Mouse (Mus musculus): ENCODE data around the gene Dbr1. TPM values are rescaled to one million over a fixed set of nuclear protein-coding genes. Genes with fewer than 3 reads are reported as not detected.

Gene Dbr1
- total RNA-seq, 2 experiments from 2014 or later = 13.1 to 15.6 TPM

DNA sequence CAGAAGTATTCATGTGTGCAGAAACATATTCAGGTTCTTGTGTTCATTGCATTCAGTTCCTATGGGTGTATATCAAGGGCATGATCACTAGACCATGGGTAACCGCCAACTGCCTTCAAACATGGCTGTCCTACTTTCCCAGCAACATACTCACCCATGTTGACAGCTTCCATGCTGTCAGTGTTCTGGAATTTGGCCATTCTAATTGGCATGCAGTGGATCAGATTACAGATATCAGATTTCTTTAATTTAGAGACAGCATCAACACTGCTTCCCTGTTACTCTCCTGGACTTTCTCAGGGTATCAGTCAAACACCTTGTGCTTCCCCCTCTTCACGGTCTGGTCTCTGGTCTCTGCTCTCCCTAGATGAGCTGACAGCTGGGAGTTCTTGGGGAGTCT lies 28.0 kb downstream of the Dbr1 start:
- intact Hi-C loops (cut with DNase I) = no loop called here

DNA sequence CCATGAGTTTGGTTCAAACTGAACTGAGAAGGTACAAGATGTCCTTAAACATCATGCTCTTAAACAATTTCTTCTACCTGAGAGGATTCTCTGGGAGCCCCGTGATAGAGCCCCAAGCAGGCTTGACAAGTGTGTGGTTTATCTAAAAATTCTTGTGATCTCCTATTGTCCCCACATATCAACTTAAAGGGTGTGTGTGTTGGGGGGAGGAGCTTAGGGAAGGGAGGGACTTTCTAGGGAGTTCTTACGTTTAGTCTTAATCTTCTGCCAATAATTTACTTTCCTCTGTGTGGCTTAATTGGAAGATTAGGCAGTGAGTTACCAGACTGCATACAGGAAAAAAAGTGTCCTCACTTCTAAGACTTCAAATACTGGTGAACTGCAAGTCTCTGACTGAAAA lies 36.6 kb downstream of the Dbr1 start, which contains the start of gene A4gnt:
Gene A4gnt, plus strand, starts transcription at position 301 of the 400 bp plus-strand sequence.
- intact Hi-C loops (cut with DNase I) = no loop called here
- DNase-seq (ENCODE audit: low spot score in 2 of 2) = no peak

More for the DNA sequence above, 28.0 kb downstream of the Dbr1 start:
- no peak for DNase-seq (ENCODE audit: low spot score in 2 of 2)

DNA sequence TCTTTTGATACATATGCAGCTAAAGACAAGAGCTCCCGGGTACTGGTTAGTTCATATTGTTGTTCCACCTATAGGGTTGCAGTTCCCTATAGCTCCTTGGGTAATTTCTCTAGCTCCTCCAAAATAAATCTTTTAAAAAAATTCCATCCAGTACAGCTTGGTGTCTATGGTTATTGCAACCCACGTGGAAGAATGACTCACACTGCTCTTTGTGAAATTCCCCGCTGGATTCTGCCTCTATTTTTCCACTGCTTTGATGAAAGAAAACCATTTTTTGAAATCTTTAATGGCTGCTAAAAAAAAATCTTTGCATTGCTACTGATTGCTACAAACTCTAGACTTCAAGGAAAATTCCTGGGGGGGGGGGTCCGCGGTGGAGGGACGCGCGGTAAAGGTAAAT lies 44.1 kb downstream of the Dbr1 start:
- peak in 1 of 2 experiments; percentile 78 for DNase-seq (ENCODE audit: low spot score in 2 of 2)
- intact Hi-C loops (cut with DNase I) = no loop called here

DNA sequence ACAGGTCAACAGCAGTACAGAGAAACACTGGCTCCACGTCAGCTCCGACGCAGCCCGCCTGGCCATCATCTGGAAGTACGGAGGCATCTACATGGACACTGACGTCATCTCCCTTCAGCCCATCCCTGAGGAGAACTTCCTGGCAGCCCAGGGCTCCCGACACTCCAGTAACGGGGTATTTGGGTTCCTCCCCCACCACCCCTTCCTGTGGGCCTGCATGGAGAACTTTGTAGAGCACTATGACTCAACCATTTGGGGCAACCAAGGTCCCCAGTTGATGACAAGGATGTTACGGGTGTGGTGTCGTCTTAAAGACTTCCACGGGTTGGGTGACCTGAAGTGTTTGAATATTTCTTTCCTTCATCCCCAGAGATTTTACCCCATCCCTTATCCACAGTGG lies 44.6 kb downstream of the Dbr1 start:
- intact Hi-C loops (cut with DNase I) = no loop called here
- no peak for DNase-seq (ENCODE audit: low spot score in 2 of 2)

GRCm38 (mm10) chr9:99622034-99622433 lies 46.4 kb downstream of the Dbr1 start:
- no peak for DNase-seq (ENCODE audit: low spot score in 2 of 2)

DNA sequence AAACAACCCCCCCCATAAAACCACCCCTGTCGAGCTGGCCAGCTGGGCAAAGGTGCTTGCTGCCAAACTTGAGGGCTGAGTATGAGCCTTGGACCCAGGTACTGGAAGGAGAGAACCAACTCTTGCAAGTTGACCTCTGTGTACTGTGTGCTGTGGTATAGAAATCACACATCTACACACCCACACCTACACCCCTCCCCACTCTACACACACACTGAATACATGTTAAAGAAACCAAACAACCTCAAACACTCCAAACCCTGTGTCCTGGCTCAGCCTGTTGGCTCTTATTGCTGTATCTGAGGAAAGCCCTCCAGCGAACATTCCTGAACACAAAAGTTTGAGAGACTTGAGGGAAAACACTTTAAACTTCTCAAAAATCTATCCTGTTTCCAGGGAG lies 47.4 kb downstream of the Dbr1 start:
- DNase-seq (ENCODE audit: low spot score in 2 of 2) = no peak
- intact Hi-C loops (cut with DNase I) = no loop called here

More at GRCm38 (mm10) chr9:99622034-99622433, 46.4 kb downstream of the Dbr1 start:
- intact Hi-C loops (cut with DNase I) = no loop called here

- DNase-seq (ENCODE audit: low spot score in 2 of 2) = no peak
- intact Hi-C loops (cut with DNase I) = no loop called here
Observed at GRCm38 (mm10) chr9:99624117-99624516, 48.5 kb downstream of the Dbr1 start.

DNA sequence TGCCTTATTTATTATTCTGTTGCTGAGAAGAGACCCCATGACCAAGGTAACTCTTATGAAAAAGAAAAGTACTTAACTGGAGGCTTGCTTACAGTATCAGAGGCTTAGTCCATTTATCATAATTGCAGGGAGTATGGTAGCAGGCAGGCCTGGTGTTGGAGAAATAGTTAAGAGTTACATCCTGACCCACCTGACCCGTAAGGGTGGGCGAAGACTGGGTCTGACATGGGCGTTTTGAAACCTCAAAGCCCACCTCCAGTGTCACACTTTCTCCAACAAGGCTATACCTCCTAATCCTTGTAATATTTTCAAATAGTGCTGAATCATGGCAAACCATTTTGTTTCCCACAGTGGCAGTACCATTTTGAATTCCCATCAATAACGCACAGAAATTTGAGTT lies 53.0 kb downstream of the Dbr1 start:
- no peak for DNase-seq (ENCODE audit: low spot score in 2 of 2)
- intact Hi-C loops (cut with DNase I) = no loop called here

DNA sequence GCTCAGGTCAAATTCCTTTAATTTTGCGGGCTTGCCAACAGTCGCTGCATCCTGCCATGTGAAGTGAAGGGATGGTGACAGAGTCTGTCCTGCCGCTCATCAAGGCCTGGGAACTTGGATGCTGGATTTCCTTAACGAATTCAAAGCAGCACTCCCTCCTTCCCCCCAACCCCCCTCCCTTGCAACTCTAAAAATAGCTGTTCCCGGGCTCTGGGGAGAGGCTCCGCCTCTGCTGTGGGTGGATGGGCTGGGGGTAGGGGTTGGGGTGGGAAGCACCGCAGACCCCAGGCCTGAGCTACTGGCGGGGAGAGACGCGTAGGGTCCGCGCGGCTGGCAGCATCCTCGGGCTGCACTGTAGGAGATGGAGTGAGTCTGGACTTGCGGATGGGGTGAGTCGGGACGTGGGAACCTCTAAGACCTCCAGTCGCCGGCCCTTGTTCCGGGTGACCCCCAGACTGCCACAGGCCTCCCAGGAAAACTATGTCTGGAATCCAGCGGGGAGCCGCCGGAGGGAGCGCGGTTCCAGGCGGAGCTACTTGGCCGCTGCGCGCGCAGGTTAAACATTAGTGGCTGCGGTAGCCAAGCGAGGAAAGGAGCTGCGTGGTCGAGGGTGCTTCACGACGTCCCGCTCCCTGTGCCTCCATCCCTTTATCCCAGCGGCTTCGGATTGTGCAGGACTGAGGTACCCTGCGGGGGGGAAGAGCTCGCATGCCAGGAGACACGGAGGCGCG lies 53.8 kb downstream of the Dbr1 start, which contains the start of gene Dzip1l:
Gene Dzip1l, plus strand, starts transcription at position 216 of the 731 bp plus-strand sequence.
- intact Hi-C loops (cut with DNase I) = loop anchor here (2.0 kb wide), 1 partner anchor 43 kb away; no protein-coding TSS in a partner anchor
- DNase-seq (ENCODE audit: low spot score in 2 of 2) = peak; percentile 82 to 84

DNA sequence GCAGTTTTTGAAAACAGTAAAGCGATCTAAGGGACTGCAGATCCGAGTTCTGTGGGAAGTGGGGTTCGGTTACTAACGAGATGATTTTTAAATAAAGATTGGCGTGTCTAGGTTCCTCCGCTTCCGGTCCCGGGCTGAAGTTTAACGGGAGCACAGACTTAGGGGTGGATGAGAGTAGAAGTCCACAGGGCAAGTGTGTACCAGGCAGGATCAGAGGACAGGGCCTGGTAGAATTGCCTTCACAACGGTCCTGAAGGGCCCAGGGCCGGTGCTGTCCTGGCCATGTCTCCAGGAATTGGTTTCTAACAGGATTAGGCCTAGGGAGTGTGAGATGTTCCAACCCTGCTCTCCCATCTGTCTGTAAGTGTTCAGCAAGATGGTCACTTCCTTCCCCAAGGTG lies 54.5 kb downstream of the Dbr1 start:
- peak in 1 of 2 experiments; percentile 11 for DNase-seq (ENCODE audit: low spot score in 2 of 2)
- intact Hi-C loops (cut with DNase I) = loop anchor here (2.0 kb wide), 1 partner anchor 43 kb away; no protein-coding TSS in a partner anchor

GRCm38 (mm10) chr9:99630528-99631125 lies 55.0 kb downstream of the Dbr1 start:
- intact Hi-C loops (cut with DNase I) = loop anchor here (2.0 kb wide), 1 partner anchor 44 kb away; no protein-coding TSS in a partner anchor
- peak; percentile 27 to 51 for DNase-seq (ENCODE audit: low spot score in 2 of 2)

GRCm38 (mm10) chr9:99631781-99632180 lies 56.2 kb downstream of the Dbr1 start:
- intact Hi-C loops (cut with DNase I) = loop anchor here (2.0 kb wide), 1 partner anchor 45 kb away; no protein-coding TSS in a partner anchor
- peak in 1 of 2 experiments; percentile 36 for DNase-seq (ENCODE audit: low spot score in 2 of 2)

GRCm38 (mm10) chr9:99632264-99632663 lies 56.7 kb downstream of the Dbr1 start:
- no peak for DNase-seq (ENCODE audit: low spot score in 2 of 2)
- intact Hi-C loops (cut with DNase I) = no loop called here

Other genes with a start within 250 kb of the Dbr1 start
- gene Esyt3, start 217.2 kb upstream of the Dbr1 start, total RNA-seq (2021) = 1 to 10 TPM; 1.8 to 2.4 TPM
- 100 to 1,000 TPM; 171 TPM for gene Mras, start 138.4 kb upstream of the Dbr1 start, total RNA-seq (2021)
- gene Nme9, start 124.3 kb upstream of the Dbr1 start, total RNA-seq (2021) = not detected
- 10 to 100 TPM; 53.2 to 53.5 TPM for gene Armc8, start 6.9 kb upstream of the Dbr1 start, total RNA-seq (2021)
- gene A4gnt, start 36.7 kb downstream of the Dbr1 start, total RNA-seq (2021) = under 1 TPM; 0.23 to 0.32 TPM
- gene Dzip1l, start 53.7 kb downstream of the Dbr1 start, total RNA-seq (2021) = 10 to 100 TPM; 21.2 to 27.7 TPM
- gene Cldn18, start 141.5 kb downstream of the Dbr1 start, total RNA-seq (2021) = not detected

All from left cerebral cortex, postnatal 25 days (tissue).